Mouse (Mus musculus) embryonic facial prominence, embryonic 14.5 days (tissue): ENCODE measurements at regions not wholly inside any gene's neighbourhood (a gene's known extent, or its start where the extent isn't known, plus 50 kb on each side); places are given as distances from the start of the nearest gene placed in this dataset.
A peak's percentile ranks its signal among the peaks of the same experiment; 100 is the strongest.

Experiments
- ATAC-seq: fragments of 200-750 bp; cut with Nextera tagmentation; 2 replicates; pipeline ENCODE4 v1.8.0; 2017; ENCODE audit warnings: low read depth, moderate number of reproducible peaks, moderate TSS enrichment
- DNase-seq: peaks from one replicate; pipeline ENCODE4 v3.0.0-alpha.2; 2015; ENCODE audit warnings: low spot score
- H3K27ac ChIP-seq: fragments of 300-500 bp; sonication (generic); replicated peaks from 2 replicates; pipeline ENCODE4 v1.5.1; 2014; ENCODE audit warnings: low read depth, mild to moderate bottlenecking, low read length, moderate library complexity
- H3K27me3 ChIP-seq: fragments of 300-500 bp; sonication (generic); replicated peaks from 2 replicates; pipeline ENCODE4 v1.6.1; 2014; ENCODE audit warnings: low read length; ENCODE audit not compliant: control insufficient read depth, insufficient read depth
- H3K36me3 ChIP-seq: fragments of 300-500 bp; sonication (generic); 2 replicates; pipeline ENCODE4 v1.6.1; 2014; ENCODE audit warnings: low read length, mixed read lengths; ENCODE audit not compliant: control insufficient read depth, insufficient read depth
- H3K4me1 ChIP-seq: fragments of 300-500 bp; sonication (generic); 2 replicates; pipeline ENCODE4 v1.6.1; 2014; ENCODE audit warnings: antibody characterized with exemption, low read length; ENCODE audit not compliant: control insufficient read depth, insufficient read depth
- H3K4me2 ChIP-seq: fragments of 300-500 bp; sonication (generic); 2 replicates; pipeline ENCODE4 v1.6.1; 2014; ENCODE audit warnings: low read depth, mild to moderate bottlenecking, low read length, moderate library complexity, mixed read lengths
- H3K4me3 ChIP-seq: fragments of 300-500 bp; sonication (generic); 2 replicates; pipeline ENCODE4 v1.5.1; 2014; ENCODE audit warnings: low read depth, mild to moderate bottlenecking, low read length
- H3K9ac ChIP-seq: fragments of 300-500 bp; sonication (generic); 2 replicates; pipeline ENCODE4 v1.6.1; 2014; ENCODE audit warnings: low read depth, mild to moderate bottlenecking, low read length, moderate library complexity, mixed read lengths
- H3K9me3 ChIP-seq: fragments of 300-500 bp; sonication (generic); 2 replicates; pipeline ENCODE4 v1.6.1; 2016; ENCODE audit warnings: low read length; ENCODE audit not compliant: control insufficient read depth
- WGBS: fragments of 180-500 bp; shearing (Covaris S2); extraction: QIAGEN DNeasy Blood & Tissue Kit; methylation state at CpG from one replicate; pipeline ENCODE4 v1.1.7; 2014; 5-methylcytosine and 5-hydroxymethylcytosine counted together

DNA sequence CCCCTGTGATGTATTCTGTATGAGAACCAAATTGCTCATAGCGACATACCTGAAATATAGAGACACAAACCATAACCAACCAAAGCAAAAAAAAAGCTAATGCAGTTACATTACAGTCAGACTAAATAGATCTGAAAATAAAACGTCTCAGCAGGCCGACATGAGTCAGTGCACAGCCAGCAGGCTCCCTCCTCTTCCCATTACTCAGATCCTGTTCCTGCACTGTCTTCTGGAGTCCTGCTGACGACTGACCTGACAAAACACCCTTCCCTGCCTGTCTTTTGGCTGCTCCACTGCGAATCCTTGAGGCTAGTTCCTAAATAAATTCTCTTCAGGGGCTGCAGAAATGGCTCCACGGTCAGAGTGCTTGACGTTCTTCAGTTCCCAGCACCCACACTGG is 61.3 kb upstream of the 1600014C23Rik start:
- DNase-seq (no peak), ATAC-seq (no peak)
- 70% methylated on average over 7 of the region's 7 CpGs for WGBS
- Histone ChIP-seq H3K36me3 (no peaks in the 10 kb centered on the region), H3K27ac (no peak overlapping the region), H3K27me3 (no peaks in the 10 kb centered on the region), H3K4me3 (no peak overlapping the region), H3K4me2 (no peak overlapping the region), H3K4me1 (0 out of 2 replicates have a peak, but pooled peaks cover 3% of the 10 kb centered on the region), H3K9me3 (no peaks in the 10 kb centered on the region), H3K9ac (no peak overlapping the region)

- Histone ChIP-seq H3K9me3 (no peaks in the 10 kb centered on the region), H3K4me3 (no peak overlapping the region), H3K9ac (no peak overlapping the region), H3K27ac (no peak overlapping the region), H3K4me2 (no peak overlapping the region), H3K4me1 (no peaks in the 10 kb centered on the region), H3K27me3 (no peaks in the 10 kb centered on the region), H3K36me3 (no peaks in the 10 kb centered on the region)
- ATAC-seq (no peak), DNase-seq (no peak)
- 78% methylated on average over 8 of the region's 8 CpGs for WGBS
Observed at GRCm38 (mm10) chr17:45790959-45791520, 57.4 kb upstream of the 1600014C23Rik start.

DNA sequence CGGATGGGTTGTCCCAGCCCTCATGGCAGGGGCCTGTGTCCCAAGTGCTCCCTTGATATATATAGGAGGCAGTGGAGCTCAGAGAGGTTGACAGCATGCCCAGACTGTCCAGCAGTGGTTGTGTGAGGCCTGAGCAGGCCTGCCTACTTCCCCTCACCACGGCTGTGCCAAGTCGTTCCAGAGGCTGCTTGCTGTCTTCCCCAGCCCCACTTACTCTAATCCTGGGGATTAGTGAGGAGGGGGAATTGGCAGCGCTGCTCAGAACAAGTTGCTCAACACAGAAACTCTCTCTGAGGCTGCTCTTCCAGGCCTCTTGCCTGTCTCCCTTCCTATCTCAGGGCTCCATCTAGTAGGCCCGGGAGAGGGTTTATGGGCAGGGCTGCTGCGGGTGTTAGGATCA is 56.1 kb upstream of the 1600014C23Rik start:
- no peak overlapping the region for H3K4me2 ChIP-seq
- H3K36me3 ChIP-seq = no peaks in the 10 kb centered on the region
- H3K9ac ChIP-seq = no peak overlapping the region
- H3K4me3 ChIP-seq = no peak overlapping the region
- peak; percentile 85 for DNase-seq
- no peaks in the 10 kb centered on the region for H3K9me3 ChIP-seq
- H3K4me1 ChIP-seq = 0 out of 2 replicates have a peak, but pooled peaks cover under 1% of the 10 kb centered on the region
- no peaks in the 10 kb centered on the region for H3K27me3 ChIP-seq
- peak; percentile 77 for ATAC-seq
- 28% methylated on average over 5 of the region's 6 CpGs for WGBS
- H3K27ac ChIP-seq = peak overlapping the region; percentile 48

DNA sequence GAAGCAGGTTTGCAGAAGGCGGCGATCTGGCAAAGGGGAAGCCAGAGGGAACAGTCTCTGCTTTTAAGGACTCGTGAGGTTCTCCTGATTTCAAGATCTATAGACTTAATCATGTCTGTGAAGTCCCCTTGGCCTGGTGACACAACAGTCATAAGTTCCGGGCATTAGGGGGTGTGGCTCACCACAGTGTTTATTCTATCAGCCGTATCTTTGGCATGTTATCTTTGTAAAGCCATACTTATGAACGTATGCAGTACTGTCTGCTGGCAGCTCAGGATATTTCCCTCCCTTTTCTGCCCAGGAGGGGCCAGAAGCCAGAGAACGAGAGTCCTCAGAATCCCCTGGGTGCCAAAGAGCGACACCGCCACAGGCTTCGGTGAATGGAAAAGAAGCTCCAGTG is 51.3 kb upstream of the 1600014C23Rik start:
- no peak overlapping the region; the same call in 1 of the 2 replicates for H3K27ac ChIP-seq
- H3K27me3 ChIP-seq = no peaks in the 10 kb centered on the region
- no peak overlapping the region for H3K9ac ChIP-seq
- ATAC-seq (no peak), DNase-seq (no peak)
- no peaks in the 10 kb centered on the region for H3K36me3 ChIP-seq
- H3K4me2 ChIP-seq = no peak overlapping the region
- peaks cover 7% of the 10 kb centered on the region; the same call in 1 of the 2 replicates for H3K4me1 ChIP-seq
- WGBS = 73% methylated on average over 10 of the region's 10 CpGs
- no peaks in the 10 kb centered on the region for H3K9me3 ChIP-seq
- H3K4me3 ChIP-seq = no peak overlapping the region

DNA sequence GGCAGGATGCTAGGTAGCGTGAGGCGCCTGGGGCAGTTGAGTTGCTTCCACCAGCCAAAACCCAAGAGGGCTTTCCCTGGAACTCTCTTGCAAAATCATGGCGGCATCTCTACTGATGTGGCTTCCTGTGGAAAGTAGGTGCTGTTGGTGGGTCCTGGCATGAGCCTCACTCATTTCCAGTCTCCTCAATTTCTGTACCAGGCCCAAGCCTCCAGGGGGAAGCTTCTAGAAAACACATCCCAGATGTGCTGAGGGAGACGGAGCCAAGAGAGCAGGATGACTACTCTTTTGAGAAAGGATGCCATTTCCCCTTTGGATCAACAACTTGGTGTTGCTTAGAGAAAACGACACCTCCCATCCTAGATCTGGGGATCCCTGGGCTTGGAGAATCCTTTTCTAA is 50.9 kb upstream of the 1600014C23Rik start:
- ATAC-seq (no peak), DNase-seq (no peak)
- no peaks in the 10 kb centered on the region for H3K27me3 ChIP-seq
- H3K4me1 ChIP-seq = peaks cover 7% of the 10 kb centered on the region; the same call in 1 of the 2 replicates
- H3K9me3 ChIP-seq = no peaks in the 10 kb centered on the region
- H3K4me3 ChIP-seq = no peak overlapping the region
- no peaks in the 10 kb centered on the region for H3K36me3 ChIP-seq
- no peak overlapping the region for H3K4me2 ChIP-seq
- WGBS = 79% methylated on average over 5 of the region's 5 CpGs
- H3K9ac ChIP-seq = no peak overlapping the region
- no peak overlapping the region for H3K27ac ChIP-seq
